Mouse (Mus musculus) forebrain, embryonic 14.5 days (tissue): ENCODE data around the gene Krtap10-4. TPM values are rescaled to one million over a fixed set of nuclear protein-coding genes. Genes with fewer than 3 reads are reported as not detected.
A peak's percentile ranks its signal among the peaks of the same experiment; 100 is the strongest.

Experiments
- ATAC-seq: fragments of 200-750 bp; cut with Nextera tagmentation; 2 replicates; pipeline ENCODE4 v1.8.0; 2017; ENCODE audit warnings: mild to moderate bottlenecking, moderate library complexity
- DNase-seq: peaks from one replicate; pipeline ENCODE4 v3.0.0-alpha.2; 2015; ENCODE audit warnings: low spot score
- H3K27ac ChIP-seq: fragments of 300-500 bp; sonication (generic); 2 replicates; pipeline ENCODE4 v1.5.1; 2014; ENCODE audit warnings: low read depth, mild to moderate bottlenecking, control low read depth, low read length, moderate library complexity
- H3K27me3 ChIP-seq: fragments of 300-500 bp; sonication (generic); replicated peaks from 2 replicates; pipeline ENCODE4 v1.6.1; 2014; ENCODE audit warnings: low read length, control low read depth, mixed read lengths; ENCODE audit not compliant: control insufficient read depth, insufficient read depth
- H3K36me3 ChIP-seq: fragments of 300-500 bp; sonication (generic); 2 replicates; pipeline ENCODE4 v1.6.1; 2014; ENCODE audit warnings: low read length, control low read depth; ENCODE audit not compliant: control insufficient read depth, insufficient read depth
- H3K4me1 ChIP-seq: fragments of 300-500 bp; sonication (generic); 2 replicates; pipeline ENCODE4 v1.6.1; 2014; ENCODE audit warnings: antibody characterized with exemption, low read length, control low read depth; ENCODE audit not compliant: control insufficient read depth, insufficient read depth
- H3K4me2 ChIP-seq: fragments of 300-500 bp; sonication (generic); 2 replicates; pipeline ENCODE4 v1.6.1; 2014; ENCODE audit warnings: mild to moderate bottlenecking, control low read depth, low read length
- H3K4me3 ChIP-seq: fragments of 300-500 bp; sonication (generic); 2 replicates; pipeline ENCODE4 v1.5.1; 2014; ENCODE audit warnings: low read depth, low read length, control low read depth
- H3K9ac ChIP-seq: fragments of 300-500 bp; sonication (generic); 2 replicates; pipeline ENCODE4 v1.6.1; 2014; ENCODE audit warnings: mild to moderate bottlenecking, low read length, control low read depth, moderate library complexity
- H3K9me3 ChIP-seq: fragments of 300-500 bp; sonication (generic); replicated peaks from 2 replicates; pipeline ENCODE4 v1.6.1; 2016; ENCODE audit warnings: low read length, control low read depth, mixed read lengths; ENCODE audit not compliant: control insufficient read depth
- WGBS: fragments of 180-500 bp; shearing (Covaris S2); extraction: QIAGEN DNeasy Blood & Tissue Kit; methylation state at CpG from one replicate; pipeline ENCODE4 v1.1.7; 2014; 5-methylcytosine and 5-hydroxymethylcytosine counted together
- polyA plus RNA-seq: library from polyadenylated mRNA; unstranded; fragments of >200 nt; fragmentation: Nextera tagmentation; extraction: Ambion mirVana; gene quantifications from 2 replicates; pipeline ENCODE4 v1.2.1, GENCODE M21; 2014

Krtap10-4 gene
- not detected in 2 replicates for polyA plus RNA-seq

GRCm38 (mm10) chr10:77826951-77827350 is at the start of gene Krtap10-4:
Gene Krtap10-4, minus strand, starts transcription at chr10:77827095.
- 76% methylated on average over 6 of the region's 6 CpGs for WGBS
- H3K9ac ChIP-seq = no peak within 1 kb of the TSS
- no peak within 1 kb of the TSS for H3K4me2 ChIP-seq
- DNase-seq = no peak
- H3K36me3 ChIP-seq = no peaks in the 10 kb centered on the region
- 0 out of 2 replicates have a peak, but pooled peaks cover 3% of the 10 kb centered on the region for H3K9me3 ChIP-seq
- no peaks in the 10 kb centered on the region for H3K27me3 ChIP-seq
- no peaks in the 10 kb centered on the region for H3K4me1 ChIP-seq
- no peak for ATAC-seq
- no peak within 1 kb of the TSS for H3K27ac ChIP-seq
- H3K4me3 ChIP-seq = no peak within 1 kb of the TSS

- no peaks in the 10 kb centered on the region for H3K9me3 ChIP-seq
- H3K4me1 ChIP-seq = no peaks in the 10 kb centered on the region
- ATAC-seq = no peak
- H3K36me3 ChIP-seq = no peaks in the 10 kb centered on the region
- H3K4me3 ChIP-seq = no peak overlapping the region
- 88% methylated on average over 7 of the region's 7 CpGs for WGBS
- H3K27me3 ChIP-seq = no peaks in the 10 kb centered on the region
- H3K9ac ChIP-seq = no peak overlapping the region
- DNase-seq = no peak
- H3K4me2 ChIP-seq = no peak overlapping the region
- no peak overlapping the region for H3K27ac ChIP-seq
Measured at GRCm38 (mm10) chr10:77869651-77870050, 42.8 kb upstream of the Krtap10-4 start.

- ATAC-seq (no peak), DNase-seq (no peak)
- H3K27me3 ChIP-seq = no peaks in the 10 kb centered on the region
- 54% methylated on average over 1 of the region's 1 CpGs for WGBS
- no peak overlapping the region for H3K9ac ChIP-seq
- no peak overlapping the region for H3K4me3 ChIP-seq
- H3K36me3 ChIP-seq = no peaks in the 10 kb centered on the region
- no peaks in the 10 kb centered on the region for H3K4me1 ChIP-seq
- no peaks in the 10 kb centered on the region for H3K9me3 ChIP-seq
- no peak overlapping the region for H3K4me2 ChIP-seq
- no peak overlapping the region for H3K27ac ChIP-seq
Measured at GRCm38 (mm10) chr10:77867546-77867945, 40.7 kb upstream of the Krtap10-4 start.

GRCm38 (mm10) chr10:77864762-77865143 is 37.9 kb upstream of the Krtap10-4 start:
- DNase-seq (no peak), ATAC-seq (no peak)
- Histone ChIP-seq H3K9me3 (no peaks in the 10 kb centered on the region), H3K27me3 (no peaks in the 10 kb centered on the region), H3K27ac (no peak overlapping the region), H3K9ac (no peak overlapping the region), H3K36me3 (no peaks in the 10 kb centered on the region), H3K4me2 (peak overlapping the region; percentile 24), H3K4me1 (no peaks in the 10 kb centered on the region), H3K4me3 (no peak overlapping the region)
- WGBS = 34% methylated on average over 11 of the region's 11 CpGs

- Histone ChIP-seq H3K36me3 (no peaks in the 10 kb centered on the region), H3K9ac (no peak overlapping the region), H3K4me2 (peak overlapping the region; percentile 24), H3K4me1 (no peaks in the 10 kb centered on the region), H3K27ac (no peak overlapping the region), H3K4me3 (no peak overlapping the region), H3K27me3 (no peaks in the 10 kb centered on the region), H3K9me3 (no peaks in the 10 kb centered on the region)
- ATAC-seq (peak; percentile 55), DNase-seq (peak; percentile 11)
- 44% methylated on average over 14 of the region's 14 CpGs for WGBS
Measured at GRCm38 (mm10) chr10:77864067-77864761, 37.3 kb upstream of the Krtap10-4 start.

GRCm38 (mm10) chr10:77861675-77862074 is 34.8 kb upstream of the Krtap10-4 start, which contains the start of gene Gm3285:
Gene Gm3285, plus strand, starts transcription at chr10:77861975.
- Histone ChIP-seq H3K4me1 (no peaks in the 10 kb centered on the region), H3K4me2 (no peak within 1 kb of the TSS), H3K9ac (no peak within 1 kb of the TSS), H3K4me3 (no peak within 1 kb of the TSS), H3K27ac (no peak within 1 kb of the TSS), H3K27me3 (no peaks in the 10 kb centered on the region), H3K36me3 (no peaks in the 10 kb centered on the region), H3K9me3 (no peaks in the 10 kb centered on the region)
- 44% methylated on average over 7 of the region's 7 CpGs for WGBS
- ATAC-seq (no peak), DNase-seq (no peak)

GRCm38 (mm10) chr10:77852559-77852958 is 25.7 kb upstream of the Krtap10-4 start, which contains the start of gene Gm10318:
Gene Gm10318, plus strand, starts transcription at chr10:77852859.
- H3K9ac ChIP-seq = no peak within 1 kb of the TSS
- H3K4me1 ChIP-seq = no peaks in the 10 kb centered on the region
- DNase-seq (no peak), ATAC-seq (no peak)
- no peaks in the 10 kb centered on the region for H3K36me3 ChIP-seq
- no peak within 1 kb of the TSS; the same call in 1 of the 2 replicates for H3K27ac ChIP-seq
- no peak within 1 kb of the TSS for H3K4me3 ChIP-seq
- 65% methylated on average over 9 of the region's 9 CpGs for WGBS
- no peak within 1 kb of the TSS for H3K4me2 ChIP-seq
- no peaks in the 10 kb centered on the region for H3K9me3 ChIP-seq
- no peaks in the 10 kb centered on the region for H3K27me3 ChIP-seq

- 82% methylated on average over 2 of the region's 2 CpGs for WGBS
- Histone ChIP-seq H3K36me3 (no peaks in the 10 kb centered on the region), H3K4me2 (no peak overlapping the region), H3K27me3 (no peaks in the 10 kb centered on the region), H3K27ac (no peak overlapping the region), H3K9ac (no peak overlapping the region), H3K4me1 (no peaks in the 10 kb centered on the region), H3K4me3 (no peak overlapping the region), H3K9me3 (peaks cover 5% of the 10 kb centered on the region; the same call in 1 of the 2 replicates)
- no peak for ATAC-seq
- no peak for DNase-seq
Measured at GRCm38 (mm10) chr10:77847538-77847937, 20.6 kb upstream of the Krtap10-4 start.

- H3K27ac ChIP-seq = no peak overlapping the region
- no peaks in the 10 kb centered on the region for H3K36me3 ChIP-seq
- H3K4me1 ChIP-seq = no peaks in the 10 kb centered on the region
- no peak for DNase-seq
- ATAC-seq = no peak
- H3K4me3 ChIP-seq = no peak overlapping the region
- H3K9me3 ChIP-seq = peaks cover 5% of the 10 kb centered on the region; the same call in 1 of the 2 replicates
- no peaks in the 10 kb centered on the region for H3K27me3 ChIP-seq
- H3K9ac ChIP-seq = no peak overlapping the region
- H3K4me2 ChIP-seq = no peak overlapping the region
- 16% methylated on average over 2 of the region's 2 CpGs for WGBS
Measured at GRCm38 (mm10) chr10:77846961-77847360, 20.1 kb upstream of the Krtap10-4 start.
